Mouse (Mus musculus) kidney, adult 2 months (tissue): ENCODE results near the gene Kif16b.

Experiments used
- CTCF ChIP-seq: fragments of 200-500 bp; conservative IDR thresholded peaks from 2 replicates; pipeline ENCODE4 v1.5.1; 2011; ENCODE audit warnings: low read depth, mild to moderate bottlenecking, control low read depth, low read length, moderate library complexity, mixed read lengths; ENCODE audit not compliant: insufficient read depth, insufficient read length
- POLR2A ChIP-seq: fragments of 200-500 bp; IDR thresholded peaks from one replicate; pipeline ENCODE4 v1.6.1; 2011; ENCODE audit warnings: low read depth, low read length, control low read depth

- TF ChIP-seq CTCF (no peak), POLR2A (no peak)
Observed at GRCm38 (mm10) chr2:142774752-142775151, 126.6 kb downstream of the Kif16b start.
